Mouse (Mus musculus): ENCODE results near the gene Myt1l.

- TF ChIP-seq CTCF (IDR thresholded peaks at IDR 0.05; ENCODE audit: borderline replicate concordance, control insufficient read depth, extremely low read depth, insufficient read depth, low read length, poor library complexity) (no peak), POLR2A (IDR thresholded peaks at IDR 0.05; ENCODE audit: control insufficient read depth, extremely low read depth, insufficient read depth, low read length, poor library complexity) (no peak)
Observed at GRCm38 (mm10) chr12:29629875-29630538, 101.8 kb downstream of the Myt1l start.

Data from thymus, adult 2 months (tissue).